Mouse (Mus musculus): Measurements from ENCODE around the gene Ensa. TPM values are rescaled to one million over a fixed set of nuclear protein-coding genes. Genes with fewer than 3 reads are reported as not detected.

Ensa gene
- polyA plus RNA-seq (2012; rRNA removed; ENCODE audit: low replicate concordance): 7.5 and 10.8 TPM in 2 replicates

DNA sequence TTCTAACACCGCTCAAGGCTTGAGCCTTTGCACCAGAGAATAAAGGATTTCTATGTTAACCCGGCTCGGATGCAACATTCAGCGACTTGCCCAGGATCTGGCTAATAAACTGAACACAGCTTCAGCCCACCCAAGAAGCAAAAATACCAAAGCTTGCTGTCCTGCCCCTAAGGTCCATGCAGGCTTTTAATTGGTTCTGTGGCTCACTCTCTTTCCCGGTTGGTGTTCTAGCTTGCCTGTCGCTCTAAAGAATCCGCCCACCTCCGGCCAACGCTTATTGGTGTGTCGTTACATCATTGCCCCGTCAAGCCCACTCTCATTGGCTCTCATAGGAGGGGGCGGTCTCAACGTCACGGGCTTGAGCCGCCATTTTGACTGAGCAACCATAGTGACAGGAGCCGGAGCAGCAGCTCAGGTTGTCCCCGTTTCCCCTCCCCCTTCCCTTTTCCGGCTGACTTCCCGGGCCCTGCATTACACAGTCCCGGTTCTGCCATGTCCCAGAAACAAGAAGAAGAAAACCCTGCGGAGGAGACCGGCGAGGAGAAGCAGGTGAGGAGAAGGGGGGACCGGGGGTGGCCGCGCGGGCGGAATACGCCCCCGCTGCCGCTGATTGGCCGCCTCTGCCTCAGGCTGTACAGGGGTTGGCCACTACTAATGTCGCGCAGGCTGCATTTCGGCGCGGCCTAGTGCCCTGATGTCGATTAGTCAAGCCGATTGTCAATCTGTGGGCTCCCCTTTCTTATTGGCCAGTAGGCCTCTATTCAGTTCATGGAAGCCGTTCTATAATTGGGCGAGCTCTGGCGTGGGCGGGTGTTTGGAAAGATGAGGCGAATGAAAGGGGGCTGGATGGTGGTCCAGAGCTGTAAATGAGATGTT lies at the start of gene Ensa:
Gene Ensa (plus strand): TSS at position 366 of the 876 bp plus-strand sequence.

GRCm38 (mm10) chr3:95588604-95589086 lies 36.1 kb upstream of the Ensa start, which contains the start of gene Golph3l:
Golph3l (plus strand) TSS chr3:95588934.

DNA sequence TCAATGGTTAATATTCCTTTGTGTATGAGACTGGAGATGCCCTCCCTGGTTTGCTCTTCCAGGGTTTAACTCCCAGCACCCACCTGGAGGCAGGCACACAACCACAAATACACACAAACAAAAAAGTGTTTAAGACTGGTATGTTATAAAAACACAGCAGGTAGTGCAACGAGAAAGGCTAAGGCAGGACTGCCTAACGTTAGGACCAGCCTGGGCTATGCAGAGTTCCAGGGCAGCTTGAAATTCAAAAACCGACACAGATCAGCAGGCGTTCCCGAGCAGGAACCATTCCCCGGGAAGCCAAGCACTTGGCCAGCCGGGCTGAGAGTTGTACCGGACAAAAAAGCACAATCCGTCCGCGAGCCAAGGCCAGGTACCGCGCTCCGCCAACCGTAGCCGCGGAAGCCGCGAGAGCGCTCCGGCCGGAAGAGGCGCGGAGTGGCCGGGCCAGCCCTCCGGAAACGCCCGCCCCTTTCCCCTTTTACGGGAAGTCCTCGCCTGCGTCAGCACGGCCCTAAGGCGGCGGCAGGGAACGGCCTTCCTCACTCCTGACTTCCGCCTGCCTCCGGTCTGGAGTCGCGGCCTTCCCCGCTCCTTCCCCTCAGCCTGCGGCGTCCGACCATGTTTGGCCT lies 33.6 kb downstream of the Ensa start, which contains the start of gene Mcl1:
Gene Mcl1 (plus strand): TSS at position 553 of the 632 bp plus-strand sequence.

Other genes starting within 250 kb of the Ensa start
- gene 4930558C23Rik, start 222.2 kb upstream of the Ensa start, polyA plus RNA-seq (2012; rRNA removed; ENCODE audit: low replicate concordance): not detected in 2 replicates
- 44.8 and 49.7 TPM in 2 replicates for gene Arnt, start 190.6 kb upstream of the Ensa start, polyA plus RNA-seq (2012; rRNA removed; ENCODE audit: low replicate concordance)
- 25.3 and 52.6 TPM in 2 replicates for gene Ctsk, start 125.7 kb upstream of the Ensa start, polyA plus RNA-seq (2012; rRNA removed; ENCODE audit: low replicate concordance)
- 38.3 and 57.6 TPM in 2 replicates for gene Ctss, start 98.2 kb upstream of the Ensa start, polyA plus RNA-seq (2012; rRNA removed; ENCODE audit: low replicate concordance)
- gene Hormad1, start 65.3 kb upstream of the Ensa start, polyA plus RNA-seq (2012; rRNA removed; ENCODE audit: low replicate concordance): not detected in 2 replicates
- gene Golph3l, start 36.1 kb upstream of the Ensa start, polyA plus RNA-seq (2012; rRNA removed; ENCODE audit: low replicate concordance): 4.0 and 8.2 TPM in 2 replicates
- 44.9 and 263 TPM in 2 replicates for gene Mcl1, start 33.8 kb downstream of the Ensa start, polyA plus RNA-seq (2012; rRNA removed; ENCODE audit: low replicate concordance)
- 32.7 and 34.1 TPM in 2 replicates for gene Adamtsl4, start 62.9 kb downstream of the Ensa start, polyA plus RNA-seq (2012; rRNA removed; ENCODE audit: low replicate concordance)
- 535 and 688 TPM in 2 replicates for gene Ecm1, start 114.6 kb downstream of the Ensa start, polyA plus RNA-seq (2012; rRNA removed; ENCODE audit: low replicate concordance)
- gene Tars2, start 135.2 kb downstream of the Ensa start, polyA plus RNA-seq (2012; rRNA removed; ENCODE audit: low replicate concordance): 30.0 and 32.6 TPM in 2 replicates
- 9.7 and 14.1 TPM in 2 replicates for gene Rprd2, start 193.9 kb downstream of the Ensa start, polyA plus RNA-seq (2012; rRNA removed; ENCODE audit: low replicate concordance)
- 6.4 and 21.3 TPM in 2 replicates for gene Prpf3, start 230.9 kb downstream of the Ensa start, polyA plus RNA-seq (2012; rRNA removed; ENCODE audit: low replicate concordance)
- gene Mrps21, start 246.5 kb downstream of the Ensa start, polyA plus RNA-seq (2012; rRNA removed; ENCODE audit: low replicate concordance): 33.0 and 52.1 TPM in 2 replicates